Mouse (Mus musculus) embryonic fibroblast, embryonic 13.5 days (primary cell): ENCODE data around the gene Klk5.

ENCODE experiments used
- CTCF ChIP-seq: IDR thresholded peaks from 2 replicates; pipeline ENCODE4 v1.5.1; 2011; ENCODE audit warnings: mild to moderate bottlenecking, control low read depth, low read length, moderate library complexity, borderline replicate concordance; ENCODE audit not compliant: insufficient read depth
- POLR2A ChIP-seq: IDR thresholded peaks from 2 replicates; pipeline ENCODE4 v1.6.1; 2011; ENCODE audit warnings: low read depth, mild to moderate bottlenecking, control low read depth, low read length, moderate library complexity

DNA sequence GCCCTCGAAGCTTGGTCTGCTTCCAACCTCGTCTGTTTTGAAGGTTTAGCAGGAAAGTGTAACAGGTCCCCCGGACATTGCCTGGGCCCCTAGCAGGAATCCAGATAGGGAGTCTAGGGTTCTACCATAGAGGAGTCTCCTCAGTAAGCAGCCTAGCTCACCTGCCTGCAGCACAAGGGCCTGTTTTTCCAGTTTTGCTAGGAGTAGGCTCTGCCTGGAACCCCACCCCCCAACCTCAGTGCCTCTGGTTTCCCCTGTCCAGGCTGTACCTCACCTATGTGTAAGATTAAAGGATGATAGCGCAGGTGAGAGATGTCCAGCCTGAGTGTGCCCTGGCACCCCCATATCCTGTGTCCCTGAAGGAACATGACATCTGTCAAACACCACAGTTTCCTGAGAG is 34.7 kb downstream of the Klk5 start:
- TF ChIP-seq CTCF: no peak
- TF ChIP-seq POLR2A: no peak
